Mouse (Mus musculus) stomach, embryonic 16.5 days (tissue): Measurements from ENCODE around the gene Mpped2. TPM values are rescaled to one million over a fixed set of nuclear protein-coding genes. Genes with fewer than 3 reads are reported as not detected.

Source experiments
- ATAC-seq: fragments of 200-750 bp; cut with Nextera tagmentation; 2 replicates; pipeline ENCODE4 v1.8.0; 2017; ENCODE audit warnings: moderate number of reproducible peaks, moderate TSS enrichment; ENCODE audit not compliant: insufficient read depth, low FRiP score
- H3K27ac ChIP-seq: fragments of 300-500 bp; sonication (generic); 2 replicates; pipeline ENCODE4 v1.5.1; 2014; ENCODE audit warnings: low read length
- H3K27me3 ChIP-seq: fragments of 300-500 bp; sonication (generic); 2 replicates; pipeline ENCODE4 v1.6.1; 2014; ENCODE audit warnings: low read length, control low read depth, mixed read lengths; ENCODE audit not compliant: control insufficient read depth, insufficient read depth
- H3K36me3 ChIP-seq: fragments of 300-500 bp; sonication (generic); 2 replicates; pipeline ENCODE4 v1.6.1; 2014; ENCODE audit warnings: low read length; ENCODE audit not compliant: control insufficient read depth, insufficient read depth
- H3K4me1 ChIP-seq: fragments of 300-500 bp; sonication (generic); 2 replicates; pipeline ENCODE4 v1.6.1; 2014; ENCODE audit warnings: low read length, control low read depth, mixed read lengths; ENCODE audit not compliant: control insufficient read depth, insufficient read depth
- H3K4me2 ChIP-seq: fragments of 300-500 bp; sonication (generic); 2 replicates; pipeline ENCODE4 v1.6.1; 2014; ENCODE audit warnings: low read depth, low read length, mixed read lengths
- H3K4me3 ChIP-seq: fragments of 300-500 bp; sonication (generic); replicated peaks from 2 replicates; pipeline ENCODE4 v1.5.1; 2014; ENCODE audit warnings: mild to moderate bottlenecking, low read length
- H3K9ac ChIP-seq: fragments of 300-500 bp; sonication (generic); 2 replicates; pipeline ENCODE4 v1.6.1; 2014; ENCODE audit warnings: low read length
- H3K9me3 ChIP-seq: fragments of 300-500 bp; sonication (generic); replicated peaks from 2 replicates; pipeline ENCODE4 v1.6.1; 2016; ENCODE audit warnings: low read length, control low read depth; ENCODE audit not compliant: control insufficient read depth
- WGBS: fragments of 180-500 bp; shearing (Covaris S2); extraction: QIAGEN DNeasy Blood & Tissue Kit; methylation state at CpG from one replicate; pipeline ENCODE4 v1.1.7; 2014; 5-methylcytosine and 5-hydroxymethylcytosine counted together
- polyA plus RNA-seq: library from polyadenylated mRNA; unstranded; fragments of >200 nt; fragmentation: Nextera tagmentation; extraction: Ambion mirVana; gene quantifications from 2 replicates; pipeline ENCODE4 v1.2.1, GENCODE M21; 2015

Mpped2 gene
- polyA plus RNA-seq, 1 experiment from 2014 or later, result 14.5 TPM

GRCm38 (mm10) chr2:106733396-106733795 is 40.3 kb downstream of the Mpped2 start:
- 66% methylated on average over 5 of the region's 5 CpGs for WGBS
- no peak overlapping the region for H3K27ac ChIP-seq
- H3K9ac ChIP-seq, result no peak overlapping the region
- no peaks in the 10 kb centered on the region for H3K4me1 ChIP-seq
- no peak for ATAC-seq
- no peak overlapping the region for H3K4me2 ChIP-seq
- H3K27me3 ChIP-seq, result no peaks in the 10 kb centered on the region
- no peak overlapping the region for H3K4me3 ChIP-seq
- no peaks in the 10 kb centered on the region for H3K36me3 ChIP-seq
- no peaks in the 10 kb centered on the region for H3K9me3 ChIP-seq

- H3K27ac ChIP-seq, result no peak overlapping the region
- ATAC-seq, result no peak
- no peak overlapping the region for H3K4me2 ChIP-seq
- no peaks in the 10 kb centered on the region for H3K9me3 ChIP-seq
- no peaks in the 10 kb centered on the region for H3K36me3 ChIP-seq
- no peaks in the 10 kb centered on the region for H3K4me1 ChIP-seq
- WGBS, result 54% methylated on average over 4 of the region's 4 CpGs
- no peaks in the 10 kb centered on the region for H3K27me3 ChIP-seq
- no peak overlapping the region for H3K4me3 ChIP-seq
- no peak overlapping the region for H3K9ac ChIP-seq
Measured at GRCm38 (mm10) chr2:106734004-106734403, 40.9 kb downstream of the Mpped2 start.

GRCm38 (mm10) chr2:106735211-106735610 is 42.1 kb downstream of the Mpped2 start:
- Histone ChIP-seq H3K36me3 (no peaks in the 10 kb centered on the region), H3K4me3 (no peak overlapping the region), H3K27me3 (no peaks in the 10 kb centered on the region), H3K27ac (no peak overlapping the region), H3K4me1 (no peaks in the 10 kb centered on the region), H3K4me2 (no peak overlapping the region), H3K9ac (no peak overlapping the region), H3K9me3 (no peaks in the 10 kb centered on the region)
- WGBS, result 65% methylated on average over 5 of the region's 5 CpGs
- no peak for ATAC-seq

DNA sequence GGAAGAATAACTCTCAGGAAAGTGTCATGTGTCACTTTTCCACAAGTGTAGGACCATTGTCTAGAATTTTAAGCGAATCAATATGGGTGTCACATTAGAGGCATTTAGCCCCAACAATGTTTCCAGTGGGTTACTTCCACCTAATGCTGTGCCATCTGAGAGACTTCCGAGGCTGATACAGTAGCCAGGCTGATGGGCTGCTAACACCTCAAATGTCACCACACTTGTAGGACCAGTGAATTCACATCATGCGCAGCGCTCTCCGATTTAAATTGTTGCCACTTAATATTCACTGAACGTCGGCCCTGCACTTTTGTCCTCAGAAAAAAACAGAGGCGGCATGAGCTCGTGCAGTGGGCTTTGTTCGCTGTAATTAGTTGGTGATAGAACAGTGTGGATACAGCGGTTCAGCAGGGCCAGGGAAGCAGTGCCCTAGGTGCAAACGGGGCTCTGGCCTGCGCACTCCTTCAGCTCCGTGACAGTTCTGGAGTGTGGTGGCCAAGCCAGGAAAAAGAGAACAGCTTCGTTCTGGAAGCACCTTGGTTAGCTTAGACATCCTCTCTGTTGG is 42.8 kb downstream of the Mpped2 start:
- Histone ChIP-seq H3K4me2 (no peak overlapping the region), H3K9me3 (no peaks in the 10 kb centered on the region), H3K4me3 (no peak overlapping the region), H3K9ac (no peak overlapping the region), H3K4me1 (no peaks in the 10 kb centered on the region), H3K27ac (no peak overlapping the region), H3K27me3 (no peaks in the 10 kb centered on the region), H3K36me3 (no peaks in the 10 kb centered on the region)
- ATAC-seq, result no peak
- 83% methylated on average over 15 of the region's 15 CpGs for WGBS

DNA sequence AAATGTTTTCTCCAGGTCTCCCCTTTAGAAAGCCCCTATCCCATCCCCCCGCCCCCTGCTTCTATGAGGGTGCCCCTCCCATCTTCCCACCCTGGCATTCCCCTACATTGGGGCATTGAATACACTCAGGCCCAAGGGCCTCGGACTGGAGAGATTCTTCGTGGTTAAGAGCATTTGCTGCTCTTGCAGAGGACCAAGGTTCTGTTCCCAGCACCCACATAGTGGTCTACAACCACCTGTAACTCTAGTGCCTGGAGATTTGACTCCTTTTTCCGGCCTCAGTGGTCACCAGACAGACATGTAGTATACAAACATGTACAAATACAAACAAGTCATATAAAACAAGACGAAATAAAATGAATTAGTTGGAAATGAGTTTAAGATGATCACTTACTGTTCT is 45.9 kb downstream of the Mpped2 start:
- Histone ChIP-seq H3K27ac (no peak overlapping the region), H3K4me3 (no peak overlapping the region), H3K4me2 (no peak overlapping the region), H3K4me1 (no peaks in the 10 kb centered on the region), H3K9ac (no peak overlapping the region), H3K27me3 (no peaks in the 10 kb centered on the region), H3K9me3 (no peaks in the 10 kb centered on the region), H3K36me3 (no peaks in the 10 kb centered on the region)
- ATAC-seq, result no peak
- 89% methylated on average over 5 of the region's 5 CpGs for WGBS

DNA sequence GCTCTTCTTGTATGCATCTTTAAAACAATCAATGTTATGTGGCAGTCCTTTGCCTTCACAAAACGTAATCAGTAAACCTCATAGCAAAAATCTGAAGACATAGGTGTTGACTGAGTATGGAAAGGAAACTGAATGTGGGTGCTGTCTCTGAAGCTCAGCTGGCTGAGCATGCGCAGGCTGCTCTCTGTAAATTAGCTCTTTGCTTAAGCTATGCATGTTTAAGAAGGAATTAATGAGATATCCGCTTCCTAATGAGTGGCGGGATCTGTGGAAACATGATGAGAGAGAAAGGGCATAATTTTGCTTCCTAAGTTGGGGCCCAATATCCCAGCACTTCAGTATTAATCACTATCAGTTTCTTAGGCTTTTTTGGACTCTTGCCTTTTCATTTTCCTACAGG is 51.0 kb downstream of the Mpped2 start:
- 93% methylated on average over 4 of the region's 4 CpGs for WGBS
- Histone ChIP-seq H3K9ac (no peak overlapping the region), H3K4me1 (no peaks in the 10 kb centered on the region), H3K9me3 (no peaks in the 10 kb centered on the region), H3K27me3 (no peaks in the 10 kb centered on the region), H3K4me2 (no peak overlapping the region), H3K27ac (no peak overlapping the region), H3K4me3 (no peak overlapping the region), H3K36me3 (no peaks in the 10 kb centered on the region)
- no peak for ATAC-seq

DNA sequence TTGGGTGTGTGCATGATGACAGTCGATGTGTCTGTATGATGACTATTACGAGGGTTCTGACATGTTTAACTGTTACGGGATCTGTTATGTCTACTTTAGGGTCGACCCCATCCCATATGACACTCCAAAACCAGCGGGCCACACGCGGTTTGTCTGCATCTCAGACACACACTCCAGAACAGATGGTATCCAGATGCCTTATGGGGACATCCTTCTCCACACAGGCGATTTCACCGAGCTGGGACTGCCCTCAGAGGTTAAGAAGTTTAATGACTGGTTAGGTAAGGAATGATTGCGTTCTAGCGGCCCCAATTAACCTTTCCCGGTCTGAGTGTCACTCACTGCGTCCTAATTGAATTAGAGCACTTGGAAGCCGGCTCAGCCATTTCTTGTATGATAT is 51.5 kb downstream of the Mpped2 start:
- Histone ChIP-seq H3K4me3 (no peak overlapping the region), H3K27me3 (no peaks in the 10 kb centered on the region), H3K36me3 (no peaks in the 10 kb centered on the region), H3K27ac (no peak overlapping the region), H3K9me3 (no peaks in the 10 kb centered on the region), H3K9ac (no peak overlapping the region), H3K4me2 (no peak overlapping the region), H3K4me1 (no peaks in the 10 kb centered on the region)
- ATAC-seq, result no peak
- WGBS, result 61% methylated on average over 14 of the region's 14 CpGs

DNA sequence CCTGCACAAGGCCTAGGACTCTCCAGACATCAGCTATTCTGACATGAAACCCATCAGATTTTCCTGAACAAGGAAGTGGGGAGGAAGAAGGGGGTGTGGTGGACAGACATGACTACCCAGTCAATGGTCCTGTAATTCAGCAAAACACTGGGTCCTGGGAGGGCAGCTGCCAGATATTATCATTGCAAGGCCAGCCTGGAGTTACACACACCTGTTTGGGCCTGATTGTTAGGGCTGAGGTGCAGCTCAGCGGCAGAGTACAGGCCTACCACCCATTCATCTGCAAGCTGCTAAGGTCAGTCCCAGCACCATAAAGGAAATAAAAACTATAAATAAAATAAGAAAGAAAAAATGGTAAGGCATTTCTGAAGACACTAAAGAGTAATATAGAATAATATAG is 52.3 kb downstream of the Mpped2 start:
- Histone ChIP-seq H3K4me3 (no peak overlapping the region), H3K9me3 (no peaks in the 10 kb centered on the region), H3K36me3 (no peaks in the 10 kb centered on the region), H3K4me1 (no peaks in the 10 kb centered on the region), H3K27me3 (no peaks in the 10 kb centered on the region), H3K4me2 (no peak overlapping the region), H3K9ac (no peak overlapping the region), H3K27ac (no peak overlapping the region)
- ATAC-seq, result no peak
- WGBS, result 75% methylated on average over 1 of the region's 1 CpGs

DNA sequence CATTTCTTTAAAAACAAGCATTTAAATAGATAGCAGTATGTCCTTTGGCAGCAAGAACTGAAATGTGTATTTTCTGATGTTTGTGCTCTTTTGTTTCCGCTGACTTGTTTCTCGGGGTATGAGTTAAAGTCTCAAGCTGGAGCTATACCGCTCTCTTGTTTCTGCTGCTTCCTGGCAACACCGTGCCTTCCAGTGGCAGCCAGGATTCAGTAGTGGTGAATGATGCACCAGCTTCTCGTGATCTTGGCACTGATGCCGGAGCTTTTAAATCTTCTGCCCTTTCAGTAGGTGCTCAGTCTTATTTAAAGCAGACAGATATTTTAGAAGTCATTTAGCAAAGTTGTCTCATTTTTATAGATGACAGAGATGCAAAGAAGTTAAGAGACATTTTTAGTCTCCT is 53.1 kb downstream of the Mpped2 start:
- no peaks in the 10 kb centered on the region for H3K27me3 ChIP-seq
- ATAC-seq, result no peak
- H3K9me3 ChIP-seq, result no peaks in the 10 kb centered on the region
- whole genome bisulfite sequencing, result 74% methylated on average over 6 of the region's 6 CpGs
- no peaks in the 10 kb centered on the region for H3K4me1 ChIP-seq
- no peak overlapping the region for H3K4me2 ChIP-seq
- no peak overlapping the region for H3K9ac ChIP-seq
- H3K36me3 ChIP-seq, result no peaks in the 10 kb centered on the region
- no peak overlapping the region for H3K4me3 ChIP-seq
- H3K27ac ChIP-seq, result no peak overlapping the region

- H3K4me2 ChIP-seq, result no peak overlapping the region
- no peaks in the 10 kb centered on the region for H3K9me3 ChIP-seq
- 44% methylated on average over 4 of the region's 4 CpGs for WGBS
- H3K9ac ChIP-seq, result no peak overlapping the region
- H3K4me3 ChIP-seq, result no peak overlapping the region
- no peak overlapping the region for H3K27ac ChIP-seq
- H3K4me1 ChIP-seq, result no peaks in the 10 kb centered on the region
- H3K27me3 ChIP-seq, result no peaks in the 10 kb centered on the region
- no peaks in the 10 kb centered on the region for H3K36me3 ChIP-seq
- no peak for ATAC-seq
Measured at GRCm38 (mm10) chr2:106746905-106747304, 53.8 kb downstream of the Mpped2 start.
